Mouse (Mus musculus) ES-Bruce4 (cell line): Measurements from ENCODE around the gene Cyp4f16.

Experiments
- CTCF ChIP-seq: IDR thresholded peaks from one replicate; pipeline ENCODE4 v1.8.1; 2011; ENCODE audit warnings: low read depth, low read length
- EP300 ChIP-seq: IDR thresholded peaks from 2 replicates; pipeline ENCODE4 v1.6.1; 2011; ENCODE audit warnings: low read depth, low read length; ENCODE audit not compliant: insufficient read depth

- TF ChIP-seq CTCF (no peak), EP300 (no peak; the same call in 1 of the 2 replicates)
These were observed 30.3 kb upstream of the Cyp4f16 start, which contains the start of gene Cyp4f17 for GRCm38 (mm10) chr17:32505851-32506728.
